Mouse (Mus musculus): Measurements from ENCODE around the gene Txnl4b. TPM values are rescaled to one million over a fixed set of nuclear protein-coding genes. Genes with fewer than 3 reads are reported as not detected.

Txnl4b gene
- total RNA-seq (2021) = 10.9 and 11.0 TPM in 2 replicates
- long read RNA-seq, experiment 1, partial matches to known transcripts = 2 of 3 reads
- long read RNA-seq, experiment 1, other reads (novel, unspliced or antisense) = 0 of 3 reads
- long read RNA-seq, experiment 2 = 0 reads

DNA sequence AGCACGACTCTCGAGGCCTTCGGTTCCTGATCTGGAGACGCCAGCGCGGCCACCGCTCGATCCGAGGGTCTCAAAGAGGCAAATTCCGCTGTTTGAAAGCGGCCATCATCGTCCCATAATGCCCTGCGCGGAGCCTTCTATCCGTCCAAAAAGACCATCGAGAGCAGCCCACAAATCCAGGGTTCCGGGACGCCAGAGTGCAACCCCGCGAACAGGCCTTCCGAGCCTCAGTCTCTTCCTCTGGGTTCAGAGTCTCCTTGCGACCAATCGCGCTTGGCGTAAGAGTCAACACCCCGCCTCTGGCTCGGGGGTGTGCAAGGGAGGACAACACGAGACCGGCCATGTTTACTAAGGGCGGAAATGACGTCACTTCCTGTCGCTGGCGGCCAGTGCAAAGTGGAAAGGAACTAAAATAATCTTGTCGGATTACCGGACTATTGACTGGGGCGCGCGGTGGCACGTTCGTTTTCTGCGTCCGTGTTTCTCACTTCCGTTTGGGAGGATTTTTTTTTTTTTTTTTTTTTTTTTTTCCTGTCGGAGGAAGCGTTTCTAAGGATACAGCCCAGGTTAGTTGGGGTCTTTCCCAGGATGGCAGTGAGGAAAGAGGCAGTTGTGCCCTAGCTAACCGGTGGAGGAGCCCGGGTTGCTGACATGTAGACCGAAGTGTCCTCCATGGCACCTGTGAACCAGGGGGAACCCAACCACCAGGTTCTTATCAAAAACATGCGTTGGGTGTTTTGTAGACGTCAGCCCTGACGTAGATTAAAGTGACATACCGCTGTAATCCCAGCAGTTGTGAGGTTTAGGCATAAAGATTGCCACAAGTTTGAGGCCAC lies at the start of gene Txnl4b, which contains the start of gene Dhx38:
Gene Txnl4b, plus strand, starts transcription at position 395 of the 836 bp plus-strand sequence.
Gene Dhx38, minus strand, starts transcription at position 364 of the 836 bp plus-strand sequence.
- peak; percentile 99 for DNase-seq

DNA sequence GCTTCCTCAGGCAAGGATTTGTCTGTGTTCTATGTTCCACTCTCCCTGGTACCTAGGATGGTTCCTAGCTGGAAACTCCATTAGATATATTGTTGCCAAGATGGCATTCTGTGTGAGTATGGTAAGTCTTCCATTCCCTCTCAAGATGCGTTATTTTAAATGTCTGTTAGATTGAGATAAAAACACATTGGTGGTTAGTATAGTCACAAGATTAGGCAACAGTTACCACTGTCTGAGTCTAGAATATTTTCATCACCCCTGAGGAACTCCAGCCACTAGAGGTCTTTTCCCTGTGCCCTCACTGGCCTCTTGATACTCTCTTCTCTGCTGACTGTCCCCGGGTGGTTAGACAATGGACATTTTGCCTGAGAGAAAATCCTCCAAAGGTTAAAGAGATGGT lies 41.7 kb upstream of the Txnl4b start:
- no peak for DNase-seq

DNA sequence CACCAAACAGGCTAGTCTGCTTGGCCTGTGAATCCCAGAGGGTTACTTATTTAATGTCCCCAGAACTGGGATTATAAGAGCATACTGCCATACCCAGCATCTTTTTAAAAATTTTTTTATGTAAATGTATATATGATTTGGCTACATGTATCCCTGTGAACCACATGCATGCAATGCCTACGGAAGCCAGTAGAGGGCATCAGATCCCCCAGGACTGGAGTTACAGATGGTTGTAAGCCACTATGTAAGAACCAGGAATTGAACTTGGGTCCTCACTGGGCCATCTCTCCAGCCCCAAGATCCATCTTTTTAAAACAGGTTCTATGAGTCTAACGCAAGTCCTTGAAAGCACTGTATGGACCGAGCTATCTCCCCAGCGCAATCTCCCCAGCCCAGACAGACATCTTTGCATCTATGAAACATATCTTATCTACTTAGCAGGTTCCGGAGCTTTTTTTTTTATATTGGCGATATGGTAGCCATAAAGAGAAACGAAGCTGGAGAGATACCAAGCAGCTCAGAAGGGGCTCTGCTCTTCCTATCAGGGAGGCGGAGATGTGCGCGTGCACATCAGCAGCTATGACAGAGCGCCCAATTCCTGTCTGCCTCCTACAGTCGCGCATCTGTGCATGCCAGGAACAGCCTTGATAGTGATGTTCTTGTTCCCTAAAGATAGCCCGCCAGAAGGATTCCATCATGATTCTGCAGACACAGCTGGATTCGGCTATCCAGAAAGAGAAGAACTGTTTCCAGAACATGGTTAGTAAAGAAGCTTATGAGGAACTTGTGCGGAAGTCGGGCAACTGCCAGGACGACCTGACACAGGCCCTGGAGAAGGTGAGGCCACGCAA lies 30.3 kb upstream of the Txnl4b start:
- peak; percentile 51 for DNase-seq

GRCm38 (mm10) chr8:109536703-109537102 lies 29.0 kb upstream of the Txnl4b start:
- peak; percentile 85 for DNase-seq

GRCm38 (mm10) chr8:109542165-109542564 lies 23.5 kb upstream of the Txnl4b start:
- no peak for DNase-seq

GRCm38 (mm10) chr8:109542748-109543519 lies 22.8 kb upstream of the Txnl4b start:
- no peak for DNase-seq

DNA sequence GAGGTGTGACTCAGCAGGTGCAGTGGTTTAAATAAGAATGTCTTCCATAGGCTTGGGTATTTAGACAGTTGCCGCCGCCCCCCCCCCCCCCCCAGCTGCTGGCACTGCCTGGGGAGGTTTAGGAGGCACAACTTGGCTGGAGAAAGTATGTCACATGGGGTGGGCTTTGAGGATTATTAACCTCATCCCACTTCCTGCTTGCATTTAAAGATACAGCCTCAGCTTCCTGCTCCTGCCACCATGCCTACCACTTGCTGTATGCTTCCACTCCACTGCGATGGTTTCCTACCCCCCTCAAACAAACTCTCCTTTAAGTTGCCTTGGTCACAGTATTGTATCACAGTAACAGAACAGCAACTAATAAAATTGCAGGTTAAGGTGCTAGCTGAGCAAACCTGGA lies 21.6 kb upstream of the Txnl4b start:
- no peak for DNase-seq

- DNase-seq = peak; percentile 32
These were observed 14.0 kb upstream of the Txnl4b start for GRCm38 (mm10) chr8:109551663-109552062.

DNA sequence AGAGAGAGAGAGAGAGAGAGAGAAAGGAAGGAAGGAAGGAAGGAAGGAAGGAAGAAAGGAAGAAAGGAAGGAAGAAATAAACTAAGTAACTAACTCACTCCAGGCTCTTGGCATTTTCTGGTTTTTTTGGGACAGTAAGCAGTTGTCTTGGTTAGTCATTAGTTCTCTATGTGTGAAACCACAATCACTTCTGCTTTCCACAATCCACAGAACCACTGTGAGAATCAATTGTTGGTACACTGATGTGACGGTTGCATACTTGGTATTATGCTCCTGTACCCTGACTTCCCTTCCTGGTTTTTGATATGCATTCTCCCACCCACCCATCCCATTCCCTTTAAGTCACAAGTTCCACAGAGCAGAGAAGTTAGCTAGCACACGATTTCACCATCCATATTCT lies 1.8 kb upstream of the Txnl4b start:
- no peak for DNase-seq

- DNase-seq = no peak
These were observed 926 bp upstream of the Txnl4b start for GRCm38 (mm10) chr8:109564766-109565165.

DNA sequence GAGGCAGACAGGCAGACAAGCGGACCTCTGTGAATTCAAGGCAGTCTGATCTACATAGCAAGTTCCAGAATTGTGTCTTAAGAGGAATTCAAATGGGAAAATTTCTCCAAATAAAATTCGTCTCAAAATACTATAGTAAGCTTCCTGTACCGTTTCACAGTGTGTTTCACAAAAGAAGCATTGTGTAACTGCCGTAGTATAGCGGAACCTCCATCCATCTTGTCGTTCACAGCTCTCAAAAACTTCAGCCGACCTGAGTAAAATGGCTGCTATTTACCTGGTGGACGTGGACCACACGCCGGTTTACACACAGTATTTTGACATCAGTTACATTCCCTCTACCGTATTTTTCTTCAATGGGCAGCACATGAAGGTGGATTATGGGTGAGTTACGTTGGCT lies 5.4 kb downstream of the Txnl4b start:
- DNase-seq = no peak

DNA sequence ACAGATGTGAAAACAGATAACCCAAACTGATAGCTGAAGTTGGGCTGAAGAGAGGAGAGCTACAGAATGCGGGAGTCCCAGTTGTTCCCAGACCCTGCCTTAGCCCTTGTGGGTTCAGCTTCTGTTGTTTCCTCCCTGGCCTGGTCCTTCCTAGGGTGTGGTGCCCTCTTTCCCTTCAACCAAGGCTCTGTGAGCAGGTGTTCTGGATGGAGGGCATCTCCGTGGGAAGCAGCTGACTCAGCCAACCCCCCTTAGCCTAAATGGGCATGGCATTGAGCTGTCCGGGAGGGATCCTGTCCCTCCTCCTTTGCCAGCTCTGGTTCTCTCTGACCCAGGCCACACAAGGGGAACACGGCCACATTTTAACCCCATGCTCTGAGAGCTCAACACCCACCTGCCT lies 10.6 kb downstream of the Txnl4b start:
- no peak for DNase-seq

DNA sequence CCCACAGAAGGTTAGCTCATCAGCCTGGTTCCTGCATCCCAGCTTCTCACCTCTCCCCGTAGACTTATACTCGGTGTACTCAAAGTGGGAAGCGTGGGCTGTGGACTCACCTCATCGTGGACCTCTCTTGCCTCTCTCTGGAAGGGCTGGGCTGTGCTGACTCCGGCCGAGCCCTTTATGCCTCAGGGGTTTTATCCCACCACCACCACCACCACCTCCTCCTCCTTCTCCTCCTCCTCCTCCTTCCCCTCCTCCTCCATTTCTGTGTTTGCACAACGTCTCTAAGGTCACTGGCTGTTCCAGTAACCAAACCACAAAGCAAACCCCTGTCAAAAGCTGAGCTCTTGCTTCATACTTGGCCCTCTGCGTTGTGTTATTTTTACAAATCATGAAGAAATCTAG lies 13.2 kb downstream of the Txnl4b start, which contains the start of gene Hp:
Gene Hp, minus strand, starts transcription at position 273 of the 402 bp plus-strand sequence.
- peak; percentile 31 for DNase-seq

DNA sequence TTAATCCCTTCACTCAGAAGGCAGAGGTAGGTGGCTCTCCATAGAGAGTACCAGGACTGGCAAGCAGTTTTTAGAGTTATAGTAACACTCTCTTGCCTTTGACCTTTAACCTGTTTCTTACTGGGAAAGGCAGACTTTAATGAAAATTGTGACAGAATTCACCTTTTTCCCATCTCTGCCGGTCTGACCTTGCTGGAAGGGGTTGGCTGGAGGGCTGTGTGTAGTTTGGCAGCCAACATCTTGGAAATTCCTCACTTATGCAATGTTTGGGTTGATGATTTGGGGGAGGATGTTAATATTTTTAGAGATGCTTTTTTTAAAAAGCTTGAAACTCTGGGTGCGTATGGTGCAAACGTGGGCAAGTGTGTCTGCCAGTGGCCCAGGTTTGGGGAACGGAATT lies 18.6 kb downstream of the Txnl4b start:
- peak; percentile 8 for DNase-seq

GRCm38 (mm10) chr8:109584830-109585229 lies 19.1 kb downstream of the Txnl4b start:
- DNase-seq = no peak

- no peak for DNase-seq
These were observed 20.0 kb downstream of the Txnl4b start for GRCm38 (mm10) chr8:109585652-109586051.

DNA sequence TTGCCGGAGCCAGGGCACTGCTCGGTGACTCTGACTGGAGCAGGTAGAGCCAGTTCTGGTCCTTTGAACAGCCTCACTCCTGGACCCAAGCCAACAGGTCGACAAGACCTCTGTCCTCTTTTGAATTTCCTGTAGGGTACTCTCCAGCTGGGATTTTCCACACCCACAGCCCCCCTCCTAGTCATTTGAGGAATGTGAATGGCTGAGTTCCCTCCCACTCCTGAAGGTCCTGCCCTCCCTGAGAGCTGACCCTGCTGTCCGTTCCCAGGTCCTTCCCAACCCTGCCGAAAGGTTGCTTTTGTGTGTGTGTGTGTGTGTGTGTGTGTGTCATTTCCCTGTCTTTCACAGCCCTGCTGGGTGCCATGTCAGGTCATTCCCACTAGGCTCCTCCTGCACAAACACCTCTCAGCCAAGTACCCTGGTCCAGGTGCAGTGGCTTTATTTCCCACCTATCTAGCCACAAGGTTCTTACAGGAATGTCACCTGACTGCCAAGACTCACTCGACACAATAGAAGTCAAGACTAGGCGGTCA lies 21.3 kb downstream of the Txnl4b start:
- peak; percentile 16 for DNase-seq

GRCm38 (mm10) chr8:109590901-109591300 lies 25.2 kb downstream of the Txnl4b start:
- no peak for DNase-seq

- no peak for DNase-seq
These were observed 25.7 kb downstream of the Txnl4b start for GRCm38 (mm10) chr8:109591367-109591766.

- DNase-seq = no peak
These were observed 26.5 kb downstream of the Txnl4b start for GRCm38 (mm10) chr8:109592164-109592563.

DNA sequence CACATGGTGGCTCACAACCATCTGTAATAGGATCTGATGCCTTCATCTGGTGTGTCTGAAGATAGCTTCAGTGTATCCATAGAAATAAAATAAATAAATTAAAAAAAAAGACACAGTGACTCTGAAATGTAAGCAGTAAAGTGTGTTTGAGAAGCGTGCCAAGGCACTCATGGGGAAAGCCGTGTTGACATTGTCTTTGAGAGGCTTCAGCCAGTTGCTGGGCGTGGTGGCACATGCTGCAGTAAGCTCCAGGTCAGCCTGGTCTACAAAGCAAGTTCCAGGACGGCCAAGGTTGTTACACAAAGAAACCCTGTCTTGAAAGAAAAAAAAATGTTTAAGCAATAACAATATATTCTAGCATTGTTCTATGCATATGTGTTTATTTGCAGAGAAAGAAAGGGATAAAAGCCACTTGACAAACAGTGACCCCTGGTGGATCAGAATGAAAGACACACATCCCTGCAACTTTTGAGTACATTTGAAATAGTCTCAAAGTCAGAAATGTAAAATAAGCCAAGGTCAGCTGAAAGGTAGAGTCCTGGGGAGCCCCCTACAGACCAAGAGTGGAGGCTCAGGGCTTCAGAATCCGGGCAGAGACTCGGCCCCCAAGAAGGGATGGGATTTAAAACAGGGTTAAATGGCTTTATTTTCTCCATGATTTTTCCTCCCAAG lies 27.6 kb downstream of the Txnl4b start:
- DNase-seq = no peak

Data from adrenal gland, postnatal 14 days (tissue).